Mouse (Mus musculus) brain, embryonic 14.5 days (tissue): ENCODE measurements at regions not wholly inside any gene's neighbourhood (a gene's known extent, or its start where the extent isn't known, plus 50 kb on each side); places are given as distances from the start of the nearest gene placed in this dataset.

Experiments
- CTCF ChIP-seq: fragments of 200-500 bp; IDR thresholded peaks from 2 replicates; pipeline ENCODE4 v1.5.1; 2012; ENCODE audit warnings: inconsistent platforms, mild to moderate bottlenecking, moderate library complexity, borderline replicate concordance; ENCODE audit not compliant: insufficient read depth, insufficient read length; ENCODE audit errors: extremely low read depth
- POLR2A ChIP-seq: fragments of 200-500 bp; IDR thresholded peaks from 2 replicates; pipeline ENCODE4 v1.6.1; 2012; ENCODE audit warnings: mild to moderate bottlenecking, inconsistent platforms, borderline replicate concordance; ENCODE audit not compliant: poor library complexity, insufficient read depth, insufficient read length, severe bottlenecking; ENCODE audit errors: extremely low read depth

DNA sequence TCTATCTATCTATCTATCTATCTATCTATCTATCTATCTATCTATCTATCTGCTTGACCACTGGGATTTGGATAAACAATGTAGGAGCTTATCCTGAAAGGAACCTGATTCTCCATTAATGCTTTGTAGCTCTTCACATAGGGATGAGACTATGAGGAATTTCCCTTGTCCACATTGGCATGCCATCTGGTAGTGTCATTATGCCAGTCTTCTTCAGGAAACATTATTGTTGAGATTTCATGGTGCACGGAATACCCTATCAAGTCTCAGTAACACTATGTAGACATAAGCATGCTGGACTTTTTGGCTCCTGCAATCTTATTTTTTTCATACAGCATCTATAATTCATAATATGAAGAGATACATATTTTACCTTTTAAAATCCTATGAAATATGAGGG lies 404.8 kb upstream of the Ccng1 start:
- no peak for TF ChIP-seq CTCF
- TF ChIP-seq POLR2A = no peak
